Mouse (Mus musculus) layer of hippocampus, adult 11-12 months (tissue): ENCODE data around the gene 1700013G24Rik.

ENCODE experiments used
- DNase-seq: peaks from one replicate; pipeline ENCODE4 v3.0.0; 2022; ENCODE audit warnings: low spot score

The 1700013G24Rik gene

DNA sequence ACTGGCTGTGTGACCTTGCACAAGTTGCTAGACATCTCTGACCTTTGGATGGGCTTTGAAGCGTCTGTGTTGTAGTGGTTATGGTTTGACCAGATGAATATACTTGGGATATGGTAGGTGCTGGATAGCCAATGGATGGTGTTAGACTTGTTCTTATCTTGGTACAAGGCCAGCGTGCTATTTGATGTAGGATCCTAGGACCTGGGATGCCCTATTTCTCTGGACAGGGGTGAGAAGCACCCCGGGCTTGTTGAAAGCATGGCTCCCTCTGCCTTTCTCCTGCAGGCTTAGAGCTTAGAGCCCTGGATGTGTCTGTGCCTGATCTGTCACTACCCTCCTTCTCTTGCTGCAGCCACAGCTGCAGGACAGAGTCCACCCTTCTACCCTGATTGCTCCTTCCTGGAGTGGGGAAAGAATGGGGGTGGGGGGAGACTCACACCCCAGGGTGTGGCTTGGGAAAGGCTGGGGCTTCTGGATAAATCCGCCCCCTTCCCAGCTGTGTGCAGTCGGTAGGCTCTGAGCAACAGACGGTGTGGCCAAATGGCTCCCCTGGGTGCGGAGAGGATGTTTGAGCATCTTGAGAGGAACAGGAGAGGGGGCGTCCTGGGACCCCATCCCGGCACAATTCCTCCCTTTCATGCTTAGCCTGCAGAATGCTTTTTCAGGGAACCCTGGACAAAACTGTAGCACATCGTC lies 23.1 kb downstream of the 1700013G24Rik start:
- peak; percentile 59 for DNase-seq

GRCm38 (mm10) chr4:137476761-137477237 lies 23.7 kb downstream of the 1700013G24Rik start:
- no peak for DNase-seq

DNA sequence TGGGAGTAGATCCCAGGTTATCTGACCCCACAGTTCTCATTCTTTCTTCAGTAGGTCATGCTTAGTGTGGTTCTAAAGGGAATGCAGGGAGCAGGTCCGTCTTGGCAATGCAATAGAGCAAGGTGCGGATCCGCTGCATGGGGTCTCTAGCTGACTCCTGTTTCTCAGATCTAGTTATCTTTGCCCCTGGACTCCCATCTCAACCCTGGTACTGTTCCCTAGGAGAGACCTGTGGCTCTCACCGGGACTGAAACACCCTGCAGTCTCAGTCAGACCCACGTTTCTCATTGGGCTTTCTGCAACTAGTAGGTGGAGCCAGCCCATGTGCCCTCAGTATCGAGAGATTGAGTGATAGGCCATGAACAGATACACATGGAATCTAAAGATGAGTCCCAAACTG lies 24.5 kb downstream of the 1700013G24Rik start:
- DNase-seq: no peak

- DNase-seq: no peak
These were observed 25.2 kb downstream of the 1700013G24Rik start for GRCm38 (mm10) chr4:137478306-137478705.

GRCm38 (mm10) chr4:137479757-137480156 lies 26.7 kb downstream of the 1700013G24Rik start:
- no peak for DNase-seq

DNA sequence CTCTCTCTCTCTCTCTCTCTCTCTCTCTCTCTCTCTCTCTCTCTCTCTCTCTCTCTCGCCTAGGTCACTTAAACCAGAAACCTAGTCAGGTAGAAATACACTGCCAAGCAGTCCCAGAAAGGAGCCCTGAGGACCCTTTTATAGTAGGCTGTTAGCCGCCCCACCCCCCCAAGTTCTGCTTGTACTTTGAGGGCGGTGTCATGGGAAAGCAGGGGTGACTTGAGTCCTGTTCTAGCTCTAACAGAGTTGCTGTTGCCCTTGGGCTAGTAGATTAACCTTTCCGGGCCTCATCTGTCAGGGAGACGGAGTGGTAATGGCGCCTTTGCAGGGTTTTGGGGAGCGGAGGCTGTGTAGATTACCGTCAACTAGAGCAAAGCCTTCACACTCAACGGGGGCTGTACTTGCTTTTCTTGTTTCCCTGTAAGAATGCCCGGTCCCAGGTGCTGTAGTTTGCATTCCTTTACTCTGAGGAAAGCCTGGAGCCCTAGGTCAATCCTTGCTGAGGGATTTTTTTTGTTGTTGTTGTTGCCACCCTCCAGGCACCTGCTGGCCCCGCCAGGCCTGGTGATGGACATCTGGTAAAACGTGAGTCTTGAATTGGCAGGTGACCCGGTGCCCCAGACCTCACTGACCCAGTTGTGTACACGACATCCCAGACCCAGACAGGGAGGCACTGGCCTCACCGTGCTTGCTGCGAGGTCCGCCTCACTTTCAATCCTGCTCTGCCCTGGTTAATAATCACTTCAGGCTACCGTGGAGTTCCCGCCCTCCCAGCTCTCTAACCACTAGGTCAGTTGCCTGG lies 27.3 kb downstream of the 1700013G24Rik start:
- DNase-seq: no peak

- no peak for DNase-seq
These were observed 27.9 kb downstream of the 1700013G24Rik start for GRCm38 (mm10) chr4:137480993-137481340.

- DNase-seq: no peak
These were observed 28.4 kb downstream of the 1700013G24Rik start for GRCm38 (mm10) chr4:137481381-137482030.

GRCm38 (mm10) chr4:137483871-137484270 lies 30.8 kb downstream of the 1700013G24Rik start:
- no peak for DNase-seq

- no peak for DNase-seq
These were observed 31.5 kb downstream of the 1700013G24Rik start for GRCm38 (mm10) chr4:137484586-137484985.

DNA sequence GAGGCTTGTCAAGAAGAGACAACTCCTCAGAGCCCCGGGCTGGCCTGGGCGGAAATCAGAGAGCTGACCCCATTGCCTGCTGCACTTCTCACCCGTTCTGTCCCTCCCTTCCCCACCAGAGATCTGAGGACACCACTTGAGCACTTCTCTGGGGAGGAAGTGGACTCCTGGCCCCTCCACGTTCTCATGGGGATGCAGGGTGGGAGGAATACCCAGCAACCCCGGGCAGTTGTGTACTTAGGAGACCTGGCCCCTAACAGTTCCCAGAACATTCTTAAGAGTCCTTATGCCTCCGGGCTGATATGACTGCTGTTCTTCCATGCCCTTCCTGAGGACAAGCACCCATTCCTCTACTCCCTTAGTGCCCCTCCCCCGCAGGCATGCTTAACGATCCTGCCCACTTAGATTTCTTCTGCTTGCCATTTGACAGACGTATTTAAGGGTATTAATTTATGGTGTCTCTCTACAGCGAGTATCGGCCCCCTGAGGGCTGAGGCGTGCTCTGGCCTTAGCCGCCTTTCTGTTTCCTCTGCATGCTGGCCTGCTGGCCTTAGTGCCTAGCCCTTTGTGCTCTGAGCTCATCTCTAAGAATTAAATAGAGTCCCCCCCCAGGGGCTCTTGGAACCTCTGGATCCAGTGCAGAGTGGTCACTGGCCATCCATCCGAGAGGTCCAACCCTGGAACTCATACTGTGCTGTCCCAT lies 32.3 kb downstream of the 1700013G24Rik start:
- DNase-seq: no peak

GRCm38 (mm10) chr4:137486081-137487014 lies 33.3 kb downstream of the 1700013G24Rik start:
- no peak for DNase-seq

DNA sequence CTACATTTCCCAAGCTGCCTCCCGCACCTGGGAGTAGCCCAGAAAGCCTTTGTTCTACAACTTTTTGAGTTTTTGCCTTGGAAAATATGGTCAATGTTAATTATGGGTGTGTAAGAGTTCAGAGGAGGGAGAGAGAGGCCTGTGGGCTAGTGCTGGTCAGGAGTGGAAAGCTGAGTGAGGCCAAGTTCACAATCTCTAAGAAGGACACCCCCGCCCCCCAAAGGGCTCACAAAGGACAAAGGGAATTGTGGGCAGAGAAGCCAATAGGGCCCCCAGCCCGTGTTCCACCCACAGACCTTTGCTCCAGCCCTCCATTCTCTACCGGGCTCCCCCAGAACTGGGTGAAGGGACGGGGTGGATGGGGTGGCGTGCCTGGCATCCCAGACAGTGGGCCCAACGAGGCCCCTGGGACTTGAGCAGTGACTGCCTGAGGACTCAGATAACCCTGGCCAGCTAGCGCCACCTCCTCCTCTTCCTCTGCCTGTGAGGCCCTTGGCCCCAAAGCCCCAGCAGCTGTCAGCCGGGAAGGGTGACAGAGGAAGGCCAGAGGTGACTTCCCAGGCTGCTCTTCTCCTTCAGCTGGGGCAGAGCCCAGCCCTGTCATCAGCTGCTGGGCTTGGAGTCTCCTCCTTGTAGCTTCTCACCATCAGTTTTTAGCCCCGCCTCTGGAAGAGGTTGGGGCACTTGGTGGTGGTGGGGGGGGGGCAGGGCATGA lies 34.4 kb downstream of the 1700013G24Rik start:
- DNase-seq: no peak

DNA sequence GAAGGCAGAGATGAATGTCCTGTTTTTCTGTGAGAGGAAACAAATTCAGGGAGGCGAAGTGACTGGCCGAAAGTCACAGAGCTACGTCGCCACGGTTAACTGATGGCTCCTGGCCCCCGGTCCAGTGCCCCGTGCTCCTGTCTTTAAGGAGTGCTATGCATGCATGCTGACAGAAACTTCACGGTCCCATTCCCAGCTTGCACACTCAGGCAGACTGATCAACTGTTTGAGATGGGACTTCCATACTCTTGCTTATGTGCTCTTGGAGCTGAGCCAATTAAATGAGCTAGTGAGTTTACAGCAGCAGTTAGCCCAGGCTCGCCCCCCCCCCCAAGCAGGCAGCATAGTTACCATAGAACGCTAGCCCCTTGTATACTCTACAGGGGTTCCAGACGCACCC lies 35.0 kb downstream of the 1700013G24Rik start:
- no peak for DNase-seq

- DNase-seq: no peak
These were observed 35.7 kb downstream of the 1700013G24Rik start for GRCm38 (mm10) chr4:137488571-137489303.

GRCm38 (mm10) chr4:137489996-137490395 lies 36.9 kb downstream of the 1700013G24Rik start:
- DNase-seq: no peak

DNA sequence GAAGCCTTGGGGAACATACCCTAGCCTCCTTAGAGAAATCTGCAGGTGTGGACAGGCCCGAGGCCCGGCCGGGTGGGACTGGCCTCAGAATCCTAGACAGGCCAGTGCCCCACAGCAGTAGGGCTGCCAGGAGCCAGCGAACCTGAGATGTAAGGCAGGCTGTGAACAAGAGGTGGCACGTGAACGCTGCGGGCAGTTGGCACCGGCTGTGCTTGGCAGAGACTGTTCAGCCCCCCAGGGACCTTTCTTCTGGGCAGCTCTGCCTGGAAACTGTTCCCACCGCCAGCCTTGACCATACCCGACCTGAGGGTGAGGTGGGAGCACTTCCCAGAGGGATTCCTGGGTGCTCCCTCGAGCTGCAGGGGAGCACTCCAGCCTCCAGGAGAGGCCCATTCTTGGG lies 39.5 kb downstream of the 1700013G24Rik start:
- DNase-seq: no peak

- no peak for DNase-seq
These were observed 40.1 kb downstream of the 1700013G24Rik start for GRCm38 (mm10) chr4:137493187-137493586.

- no peak for DNase-seq
These were observed 41.8 kb downstream of the 1700013G24Rik start for GRCm38 (mm10) chr4:137494751-137495500.
